Mouse (Mus musculus) lung, adult 2 months (tissue): ENCODE results near the gene Gpr137.

ENCODE experiments used
- CTCF ChIP-seq: fragments of 200-500 bp; IDR thresholded peaks from 2 replicates; pipeline ENCODE4 v1.5.1; 2011; ENCODE audit warnings: mild to moderate bottlenecking, low read length, control low read depth; ENCODE audit not compliant: insufficient read depth
- POLR2A ChIP-seq: fragments of 200-500 bp; IDR thresholded peaks from 2 replicates; pipeline ENCODE4 v1.6.1; 2011; ENCODE audit warnings: low read depth, mild to moderate bottlenecking, control low read depth, low read length, borderline replicate concordance; ENCODE audit errors: extremely low read depth

DNA sequence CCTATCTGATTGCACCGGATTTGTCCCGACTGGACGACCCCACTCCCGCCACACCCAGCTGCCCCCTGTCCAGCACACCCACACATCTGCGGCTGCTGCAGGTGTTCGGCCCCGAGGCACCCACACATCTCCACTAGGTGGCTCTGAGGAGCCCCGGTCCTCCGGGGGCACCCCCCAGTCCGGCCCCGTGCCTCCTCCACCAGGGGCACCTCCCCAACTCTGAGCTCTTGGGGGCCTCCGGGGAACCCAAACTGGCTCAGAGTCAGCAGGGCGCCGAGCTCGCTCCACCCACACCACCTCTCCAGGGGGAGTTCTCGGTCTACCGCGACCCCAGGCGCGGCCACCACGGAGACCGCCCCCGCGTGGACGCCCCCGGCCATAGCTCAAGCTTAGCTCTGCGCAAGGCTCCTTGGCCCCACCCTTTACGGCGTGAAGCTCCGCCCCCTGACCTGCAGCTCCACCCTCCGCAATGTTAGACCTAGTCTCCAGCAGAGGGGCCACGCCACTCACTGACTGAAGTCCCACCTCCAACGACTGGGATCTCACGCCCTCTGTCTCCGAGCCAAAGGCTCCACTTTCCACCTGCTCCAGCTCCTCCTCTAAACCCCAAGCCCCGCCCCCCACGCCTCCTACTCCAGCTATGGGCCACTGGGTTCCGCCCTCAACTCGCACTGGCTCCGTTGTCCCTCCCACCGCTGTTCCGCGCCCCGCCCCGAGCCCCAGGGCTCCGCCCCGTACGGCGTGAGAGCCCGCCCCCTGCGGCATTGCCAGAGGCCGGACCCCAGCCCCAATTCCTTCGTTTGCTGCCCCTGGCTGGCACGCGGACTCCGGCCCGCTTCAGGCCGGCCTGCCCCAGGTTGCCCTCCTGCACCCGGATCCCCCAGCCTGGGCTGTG lies 37.5 kb upstream of the Gpr137 start:
- TF ChIP-seq CTCF (peak; percentile 31; the same call in 1 of the 2 replicates), POLR2A (peak; percentile 57; the same call in 1 of the 2 replicates)
